Mouse (Mus musculus) intestine, postnatal 0 days (tissue): ENCODE results near the gene Tbc1d24. TPM values are rescaled to one million over a fixed set of nuclear protein-coding genes. Genes with fewer than 3 reads are reported as not detected.

Experiments used
- ATAC-seq: fragments of 200-750 bp; cut with Nextera tagmentation; 2 replicates; pipeline ENCODE4 v1.8.0; 2017; ENCODE audit warnings: mild to moderate bottlenecking, moderate TSS enrichment, moderate library complexity
- H3K27ac ChIP-seq: fragments of 300-500 bp; sonication (generic); 2 replicates; pipeline ENCODE4 v1.5.1; 2014; ENCODE audit warnings: mild to moderate bottlenecking, low read depth, low read length, moderate library complexity
- H3K27me3 ChIP-seq: fragments of 300-500 bp; sonication (generic); replicated peaks from 2 replicates; pipeline ENCODE4 v1.6.1; 2014; ENCODE audit warnings: low read length, mixed read lengths; ENCODE audit not compliant: control insufficient read depth, insufficient read depth
- H3K36me3 ChIP-seq: fragments of 300-500 bp; sonication (generic); 2 replicates; pipeline ENCODE4 v1.6.1; 2014; ENCODE audit warnings: mild to moderate bottlenecking, moderate library complexity; ENCODE audit not compliant: control insufficient read depth, insufficient read depth
- H3K4me1 ChIP-seq: fragments of 300-500 bp; sonication (generic); replicated peaks from 2 replicates; pipeline ENCODE4 v1.6.1; 2014; ENCODE audit warnings: antibody characterized with exemption, low read length, mixed read lengths; ENCODE audit not compliant: control insufficient read depth, insufficient read depth
- H3K4me2 ChIP-seq: fragments of 300-500 bp; sonication (generic); replicated peaks from 2 replicates; pipeline ENCODE4 v1.6.1; 2014; ENCODE audit warnings: low read depth, mild to moderate bottlenecking, moderate library complexity
- H3K4me3 ChIP-seq: fragments of 300-500 bp; sonication (generic); 2 replicates; pipeline ENCODE4 v1.5.1; 2014; ENCODE audit warnings: low read depth, low read length
- H3K9ac ChIP-seq: fragments of 300-500 bp; sonication (generic); 2 replicates; pipeline ENCODE4 v1.6.1; 2014; ENCODE audit warnings: mild to moderate bottlenecking, low read depth, low read length
- H3K9me3 ChIP-seq: fragments of 300-500 bp; sonication (generic); 2 replicates; pipeline ENCODE4 v1.6.1; 2016; ENCODE audit warnings: mixed run types; ENCODE audit not compliant: control insufficient read depth
- CTCF ChIP-seq: sonication (generic); IDR thresholded peaks from 2 replicates; pipeline ENCODE4 v1.5.1; 2016; ENCODE audit warnings: low read depth, mild to moderate bottlenecking, control low read depth, antibody characterized with exemption, moderate library complexity
- WGBS: fragments of 180-500 bp; shearing (Covaris S2); extraction: QIAGEN DNeasy Blood & Tissue Kit; methylation state at CpG from one replicate; pipeline ENCODE4 v1.1.7; 2014; 5-methylcytosine and 5-hydroxymethylcytosine counted together
- polyA plus RNA-seq: library from polyadenylated mRNA; unstranded; fragments of >200 nt; fragmentation: Nextera tagmentation; extraction: Ambion mirVana; gene quantifications from 2 replicates; pipeline ENCODE4 v1.2.1, GENCODE M21; 2015

Gene Tbc1d24
- polyA plus RNA-seq, 1 experiment from 2014 or later, result 3.1 TPM

- Histone ChIP-seq H3K36me3 (peaks cover 49% of the 10 kb centered on the region), H3K27me3 (no peaks in the 10 kb centered on the region), H3K4me2 (no peak overlapping the region), H3K27ac (no peak overlapping the region), H3K9me3 (no peaks in the 10 kb centered on the region), H3K9ac (no peak overlapping the region), H3K4me1 (peaks cover 5% of the 10 kb centered on the region), H3K4me3 (no peak overlapping the region)
- WGBS, result 86% methylated on average over 5 of the region's 5 CpGs
- ATAC-seq, result no peak
- no peak for TF ChIP-seq CTCF
Observed at GRCm38 (mm10) chr17:24223513-24223912, 18.2 kb upstream of the Tbc1d24 start.

DNA sequence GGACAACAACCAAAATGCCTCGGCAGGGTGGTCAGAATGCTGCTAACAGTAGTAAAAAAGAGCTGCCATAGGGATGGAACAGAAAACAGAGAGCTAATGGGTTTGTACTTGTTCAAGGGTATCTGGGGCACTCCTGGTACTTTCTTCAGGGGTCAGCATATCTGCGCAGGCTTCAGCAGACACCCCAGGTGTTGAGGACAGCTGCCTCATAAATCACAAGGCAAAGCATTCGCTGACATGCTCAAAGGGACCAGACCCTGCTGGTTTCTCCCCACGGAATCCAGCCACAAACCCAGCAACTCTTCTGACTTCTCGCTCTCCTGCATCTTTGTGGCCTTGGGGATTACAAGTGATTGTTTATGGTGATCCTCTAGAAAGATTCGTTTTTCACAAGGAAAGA, 17.3 kb upstream of the Tbc1d24 start:
- TF ChIP-seq CTCF, result no peak
- Histone ChIP-seq H3K9me3 (no peaks in the 10 kb centered on the region), H3K27ac (no peak overlapping the region), H3K27me3 (no peaks in the 10 kb centered on the region), H3K4me3 (no peak overlapping the region), H3K9ac (no peak overlapping the region), H3K4me1 (peaks cover 5% of the 10 kb centered on the region), H3K36me3 (peaks cover 46% of the 10 kb centered on the region), H3K4me2 (no peak overlapping the region)
- 74% methylated on average over 6 of the region's 6 CpGs for WGBS
- ATAC-seq, result no peak

- Histone ChIP-seq H3K9ac (peak within 1 kb of the TSS; percentile 71), H3K4me2 (peak within 1 kb of the TSS; percentile 95), H3K27ac (peak within 1 kb of the TSS; percentile 70), H3K36me3 (peaks cover 47% of the 10 kb centered on the region), H3K9me3 (no peaks in the 10 kb centered on the region), H3K27me3 (no peaks in the 10 kb centered on the region), H3K4me1 (peaks cover 5% of the 10 kb centered on the region), H3K4me3 (peak within 1 kb of the TSS; percentile 85)
- WGBS, result 2% methylated on average over 41 of the region's 41 CpGs
- no peak for TF ChIP-seq CTCF
- ATAC-seq, result peak; percentile 89
Observed at GRCm38 (mm10) chr17:24220435-24221411, 15.4 kb upstream of the Tbc1d24 start, which contains the start of gene Tedc2. TSS of gene Tedc2 (minus strand) at chr17:24220851.

DNA sequence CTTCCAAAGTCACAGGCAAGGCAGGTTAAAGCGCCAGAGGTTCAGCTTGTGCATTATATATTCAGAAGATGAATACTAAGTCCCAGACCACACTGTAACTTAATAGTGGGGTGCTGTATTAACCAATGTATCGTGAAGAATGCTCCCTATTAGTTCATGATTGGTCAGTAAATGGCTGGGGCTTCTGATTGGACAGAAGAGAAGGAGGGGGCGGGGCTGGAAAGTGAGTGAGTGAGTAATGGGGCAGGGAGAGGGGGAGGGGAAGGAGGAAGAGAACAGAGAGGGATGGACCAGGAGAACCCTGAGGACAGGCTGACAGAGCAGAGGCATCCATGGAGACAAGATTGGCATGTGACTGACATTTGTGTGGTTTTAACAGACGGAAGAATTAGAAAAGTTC, 11.5 kb upstream of the Tbc1d24 start:
- no peak for ATAC-seq
- peaks cover 22% of the 10 kb centered on the region for H3K36me3 ChIP-seq
- H3K27ac ChIP-seq, result no peak overlapping the region
- no peak for TF ChIP-seq CTCF
- H3K9me3 ChIP-seq, result no peaks in the 10 kb centered on the region
- no peak overlapping the region for H3K4me3 ChIP-seq
- H3K27me3 ChIP-seq, result 0 out of 2 replicates have a peak, but pooled peaks cover 3% of the 10 kb centered on the region
- WGBS, result 75% methylated on average over 4 of the region's 4 CpGs
- no peak overlapping the region for H3K4me2 ChIP-seq
- peaks cover 8% of the 10 kb centered on the region for H3K4me1 ChIP-seq
- no peak overlapping the region for H3K9ac ChIP-seq

DNA sequence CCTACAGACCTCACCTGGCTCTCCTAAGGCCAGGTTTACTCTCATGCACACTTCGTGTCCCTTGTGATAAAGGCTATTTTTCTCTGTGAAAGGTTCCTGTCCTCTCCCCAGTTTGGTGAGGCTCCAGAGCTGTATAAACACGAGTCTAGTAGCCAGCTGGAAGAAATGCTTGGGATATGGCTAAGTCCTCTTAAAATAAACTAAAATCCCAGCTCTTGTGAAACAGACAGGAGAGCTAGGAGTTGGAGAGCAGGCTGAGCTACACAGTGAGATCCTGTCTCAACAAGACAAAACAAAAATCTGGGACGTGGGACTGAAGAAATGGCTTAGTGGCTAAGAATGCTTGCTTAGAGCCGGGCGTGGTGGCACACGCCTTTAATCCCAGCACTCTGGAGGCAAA, 7.8 kb upstream of the Tbc1d24 start:
- no peak for TF ChIP-seq CTCF
- Histone ChIP-seq H3K36me3 (peaks cover 21% of the 10 kb centered on the region), H3K4me3 (no peak overlapping the region), H3K9ac (no peak overlapping the region), H3K4me2 (no peak overlapping the region), H3K27me3 (0 out of 2 replicates have a peak, but pooled peaks cover 4% of the 10 kb centered on the region), H3K9me3 (no peaks in the 10 kb centered on the region), H3K27ac (no peak overlapping the region), H3K4me1 (peaks cover 8% of the 10 kb centered on the region)
- ATAC-seq, result no peak
- WGBS, result 60% methylated on average over 6 of the region's 6 CpGs

DNA sequence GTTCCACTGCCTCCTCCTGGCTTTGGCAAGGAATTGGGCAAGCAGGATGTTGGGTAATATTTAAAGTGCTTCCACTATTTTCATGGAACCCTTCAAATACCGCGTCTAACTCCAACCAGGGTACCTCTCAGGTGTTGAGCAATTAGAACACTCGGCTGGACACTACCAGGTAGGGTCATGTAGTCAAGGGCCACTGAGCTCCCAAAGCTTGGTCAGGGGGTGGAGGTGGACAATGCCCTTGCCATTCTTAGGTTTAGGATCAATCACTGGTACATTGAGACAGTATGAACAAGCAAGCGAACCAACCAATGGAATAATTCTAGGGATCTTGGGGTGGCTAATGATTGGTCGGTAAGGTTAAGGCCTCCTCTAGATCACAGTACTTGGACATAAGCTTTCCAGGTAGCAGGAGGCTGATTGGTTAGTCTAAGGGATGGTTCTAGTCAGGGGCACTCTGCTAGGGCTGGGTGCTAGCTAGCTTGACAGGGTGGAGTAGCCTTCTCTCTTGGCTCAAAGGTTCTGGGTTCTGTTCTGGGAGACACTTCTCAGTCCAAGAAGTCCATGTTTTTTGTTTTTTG, 7.2 kb upstream of the Tbc1d24 start:
- no peak for ATAC-seq
- peak overlapping the region; percentile 33 for H3K4me3 ChIP-seq
- 46% methylated on average over 5 of the region's 5 CpGs for WGBS

More for the DNA sequence above, 7.2 kb upstream of the Tbc1d24 start:
- peaks cover 15% of the 10 kb centered on the region for H3K36me3 ChIP-seq
- no peak overlapping the region for H3K27ac ChIP-seq
- H3K9me3 ChIP-seq, result no peaks in the 10 kb centered on the region
- peak overlapping the region; percentile 76; the same call in 1 of the 2 replicates for H3K4me2 ChIP-seq
- peaks cover 8% of the 10 kb centered on the region; the same call in 1 of the 2 replicates for H3K27me3 ChIP-seq
- H3K9ac ChIP-seq, result no peak overlapping the region
- H3K4me1 ChIP-seq, result peaks cover 8% of the 10 kb centered on the region
- peak; percentile 50 for TF ChIP-seq CTCF
